Mouse (Mus musculus): ENCODE data around the gene Tifa.

Gene Tifa

GRCm38 (mm10) chr3:127788038-127788437 lies 1.6 kb upstream of the Tifa start:
- no peak for DNase-seq (ENCODE audit: low spot score in 2 of 2)

- DNase-seq (ENCODE audit: low spot score in 2 of 2), result no peak
Measured at GRCm38 (mm10) chr3:127788919-127789318, 686 bp upstream of the Tifa start.

GRCm38 (mm10) chr3:127790234-127791055 lies 840 bp downstream of the Tifa start:
- DNase-seq (ENCODE audit: low spot score in 2 of 2), result no peak

GRCm38 (mm10) chr3:127791056-127791483 lies 1.5 kb downstream of the Tifa start:
- no peak for DNase-seq (ENCODE audit: low spot score in 2 of 2)

GRCm38 (mm10) chr3:127791595-127792561 lies 2.3 kb downstream of the Tifa start:
- DNase-seq (ENCODE audit: low spot score in 2 of 2), result no peak

- DNase-seq (ENCODE audit: low spot score in 2 of 2), result no peak
Measured at GRCm38 (mm10) chr3:127793022-127793421, 3.4 kb downstream of the Tifa start.

- DNase-seq (ENCODE audit: low spot score in 2 of 2), result no peak
Measured at GRCm38 (mm10) chr3:127795762-127796161, 6.2 kb downstream of the Tifa start.

- DNase-seq (ENCODE audit: low spot score in 2 of 2), result no peak
Measured at GRCm38 (mm10) chr3:127796271-127796670, 6.7 kb downstream of the Tifa start.

- no peak for DNase-seq (ENCODE audit: low spot score in 2 of 2)
Measured at GRCm38 (mm10) chr3:127801162-127801561, 11.6 kb downstream of the Tifa start.

- DNase-seq (ENCODE audit: low spot score in 2 of 2), result no peak
Measured at GRCm38 (mm10) chr3:127802814-127803213, 13.2 kb downstream of the Tifa start.

- DNase-seq (ENCODE audit: low spot score in 2 of 2), result no peak
Measured at GRCm38 (mm10) chr3:127804439-127804838, 14.8 kb downstream of the Tifa start.

GRCm38 (mm10) chr3:127805071-127805470 lies 15.5 kb downstream of the Tifa start:
- no peak for DNase-seq (ENCODE audit: low spot score in 2 of 2)

GRCm38 (mm10) chr3:127805991-127806390 lies 16.4 kb downstream of the Tifa start:
- no peak for DNase-seq (ENCODE audit: low spot score in 2 of 2)

GRCm38 (mm10) chr3:127807846-127808245 lies 18.2 kb downstream of the Tifa start:
- no peak for DNase-seq (ENCODE audit: low spot score in 2 of 2)

- DNase-seq (ENCODE audit: low spot score in 2 of 2), result no peak
Measured at GRCm38 (mm10) chr3:127809103-127809502, 19.5 kb downstream of the Tifa start.

GRCm38 (mm10) chr3:127817120-127817683 lies 27.6 kb downstream of the Tifa start:
- no peak for DNase-seq (ENCODE audit: low spot score in 2 of 2)

- DNase-seq (ENCODE audit: low spot score in 2 of 2), result no peak
Measured at GRCm38 (mm10) chr3:127818694-127819663, 29.4 kb downstream of the Tifa start.

- no peak for DNase-seq (ENCODE audit: low spot score in 2 of 2)
Measured at GRCm38 (mm10) chr3:127820400-127820799, 30.8 kb downstream of the Tifa start.

GRCm38 (mm10) chr3:127821209-127821608 lies 31.6 kb downstream of the Tifa start:
- no peak for DNase-seq (ENCODE audit: low spot score in 2 of 2)

- no peak for DNase-seq (ENCODE audit: low spot score in 2 of 2)
Measured at GRCm38 (mm10) chr3:127823886-127824863, 34.6 kb downstream of the Tifa start.

Measured in urinary bladder, postnatal 4 days (tissue).